Mouse (Mus musculus): Measurements from ENCODE around the gene Pkig.

The Pkig gene

GRCm38 (mm10) chr2:163708763-163709250, 50.6 kb downstream of the Pkig start:
- no peak for DNase-seq (ENCODE audit: low read depth in 1 of 2, low spot score in 2 of 2)

DNA sequence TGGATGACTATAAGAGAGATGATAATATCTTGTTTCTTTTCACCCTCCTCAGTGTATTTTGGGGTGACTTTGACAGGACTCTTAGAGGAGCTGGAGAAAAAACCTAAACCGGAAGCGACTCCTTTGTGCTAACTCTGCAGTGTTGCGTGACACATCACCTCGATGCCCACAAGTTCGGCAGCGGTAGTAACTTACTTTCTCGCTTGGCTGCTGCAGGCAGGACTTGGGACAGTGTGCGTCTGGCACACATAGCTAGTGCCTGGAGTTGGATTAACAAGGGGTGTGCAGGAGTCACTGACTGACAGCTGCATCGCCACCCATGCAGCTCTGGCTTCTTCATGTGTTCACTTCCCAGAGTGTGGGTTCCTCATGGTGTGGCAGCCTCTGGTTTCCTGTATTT, 51.8 kb downstream of the Pkig start:
- DNase-seq (ENCODE audit: low read depth in 1 of 2, low spot score in 2 of 2) = no peak

DNA sequence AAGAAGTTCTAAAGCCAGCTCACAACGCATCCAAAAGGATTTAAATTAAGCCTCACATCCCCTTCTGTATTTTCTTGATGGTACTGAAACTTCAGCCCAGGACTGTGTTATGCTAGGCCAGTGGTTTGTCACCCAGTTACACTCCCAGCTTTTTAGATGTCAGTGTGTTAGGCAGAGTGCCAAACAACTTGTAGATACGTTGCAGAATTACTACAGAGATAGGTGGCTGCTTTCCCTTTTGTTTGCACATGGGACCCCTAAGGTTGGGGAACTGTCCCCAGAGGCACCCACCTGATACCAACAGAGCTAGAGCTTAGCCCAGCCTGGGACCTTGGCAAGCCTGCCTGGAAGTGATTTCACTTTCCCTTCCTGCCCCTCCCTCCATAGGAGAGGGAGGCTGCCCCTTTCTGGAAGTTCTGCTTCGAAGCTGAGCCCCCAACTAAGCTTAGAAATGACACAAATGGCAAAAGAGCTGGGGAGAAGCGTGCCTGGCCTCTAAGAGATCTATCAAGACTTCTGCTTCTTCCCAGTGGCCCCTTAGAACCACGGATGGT, 52.5 kb downstream of the Pkig start:
- DNase-seq (ENCODE audit: low read depth in 1 of 2, low spot score in 2 of 2) = no peak

GRCm38 (mm10) chr2:163711368-163711868, 53.2 kb downstream of the Pkig start:
- no peak for DNase-seq (ENCODE audit: low read depth in 1 of 2, low spot score in 2 of 2)

- no peak for DNase-seq (ENCODE audit: low read depth in 1 of 2, low spot score in 2 of 2)
These were observed 54.3 kb downstream of the Pkig start for GRCm38 (mm10) chr2:163712473-163712872.

DNA sequence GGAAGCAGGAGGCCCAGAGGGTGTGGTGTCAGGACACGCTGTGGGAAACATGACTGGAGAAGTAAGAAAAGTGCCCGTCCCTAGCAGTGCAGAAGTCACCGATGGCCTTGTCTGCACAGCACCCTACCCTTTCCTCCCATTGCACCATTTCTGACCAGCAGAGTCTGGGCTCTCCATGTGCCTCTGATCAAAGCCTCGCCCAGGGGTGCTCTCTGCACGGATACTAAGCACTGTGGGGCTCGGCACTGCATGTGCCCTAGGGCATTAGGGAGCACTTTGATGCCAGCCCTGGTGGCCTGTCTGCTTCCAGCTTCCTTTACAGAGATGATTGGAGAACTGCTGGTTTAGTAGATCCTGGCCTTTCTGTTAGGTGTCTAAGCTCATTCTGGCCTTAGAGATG, 54.7 kb downstream of the Pkig start:
- DNase-seq (ENCODE audit: low read depth in 1 of 2, low spot score in 2 of 2) = no peak

DNA sequence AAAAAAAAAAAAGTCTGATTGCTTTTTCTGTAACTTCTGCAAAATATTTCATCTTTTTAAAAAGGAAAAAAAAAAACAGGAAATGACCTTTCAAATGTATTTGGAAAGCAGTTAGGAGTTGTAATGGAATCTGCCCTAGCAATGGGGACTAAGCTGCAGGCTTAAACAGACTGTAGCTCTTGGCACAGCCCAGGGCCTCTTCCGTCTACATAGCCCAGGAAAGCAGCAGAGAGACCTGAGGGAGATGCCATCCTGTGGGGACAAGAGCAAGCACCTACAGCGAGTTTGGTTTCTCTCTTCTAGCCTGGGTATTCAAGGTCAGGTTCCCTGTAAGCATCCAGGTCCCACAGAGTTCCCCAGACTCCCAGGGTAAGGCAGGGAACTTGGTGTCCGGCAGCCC, 55.2 kb downstream of the Pkig start:
- DNase-seq (ENCODE audit: low read depth in 1 of 2, low spot score in 2 of 2) = no peak

DNA sequence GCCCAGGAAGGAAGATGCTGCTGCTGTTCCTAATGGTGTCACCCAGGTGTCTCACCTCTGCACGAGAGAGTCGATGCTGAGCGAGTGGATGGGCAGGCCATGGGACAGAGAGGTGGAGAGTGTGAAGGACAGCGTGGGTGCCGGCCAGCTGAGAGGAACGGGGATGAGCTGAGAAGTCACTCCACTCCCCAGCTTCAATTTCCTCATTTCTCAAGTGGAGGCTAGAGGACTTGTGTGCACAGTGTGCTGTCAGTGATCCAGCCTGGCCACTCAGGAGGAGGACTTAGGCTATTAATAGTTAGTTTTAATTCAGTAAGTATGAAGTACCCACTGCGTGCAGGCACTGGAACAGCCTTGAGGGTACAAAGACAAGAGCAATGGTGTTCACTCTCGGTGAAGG, 58.3 kb downstream of the Pkig start:
- no peak for DNase-seq (ENCODE audit: low read depth in 1 of 2, low spot score in 2 of 2)

GRCm38 (mm10) chr2:163716853-163717252, 58.7 kb downstream of the Pkig start:
- no peak for DNase-seq (ENCODE audit: low read depth in 1 of 2, low spot score in 2 of 2)

DNA sequence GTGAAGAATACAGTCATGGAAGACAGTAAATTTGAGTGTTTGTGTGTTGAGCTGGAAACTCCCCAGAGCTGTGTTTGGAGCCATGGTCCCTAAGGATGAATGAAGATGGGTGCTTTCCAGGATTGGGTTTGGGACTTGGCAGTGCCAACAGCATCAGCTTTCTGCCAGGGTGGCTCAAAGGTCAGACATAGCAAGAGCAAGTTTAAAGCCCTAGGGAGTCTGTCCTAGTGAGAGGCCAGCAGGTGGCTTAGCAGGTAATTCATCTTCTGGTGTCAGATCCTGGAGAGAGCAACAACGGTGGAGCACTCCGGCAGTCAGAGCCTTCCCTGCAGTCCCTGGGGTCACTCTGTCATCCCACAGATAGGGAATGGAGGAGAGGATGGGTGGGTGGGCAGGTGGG, 60.3 kb downstream of the Pkig start:
- DNase-seq (ENCODE audit: low read depth in 1 of 2, low spot score in 2 of 2) = no peak

DNA sequence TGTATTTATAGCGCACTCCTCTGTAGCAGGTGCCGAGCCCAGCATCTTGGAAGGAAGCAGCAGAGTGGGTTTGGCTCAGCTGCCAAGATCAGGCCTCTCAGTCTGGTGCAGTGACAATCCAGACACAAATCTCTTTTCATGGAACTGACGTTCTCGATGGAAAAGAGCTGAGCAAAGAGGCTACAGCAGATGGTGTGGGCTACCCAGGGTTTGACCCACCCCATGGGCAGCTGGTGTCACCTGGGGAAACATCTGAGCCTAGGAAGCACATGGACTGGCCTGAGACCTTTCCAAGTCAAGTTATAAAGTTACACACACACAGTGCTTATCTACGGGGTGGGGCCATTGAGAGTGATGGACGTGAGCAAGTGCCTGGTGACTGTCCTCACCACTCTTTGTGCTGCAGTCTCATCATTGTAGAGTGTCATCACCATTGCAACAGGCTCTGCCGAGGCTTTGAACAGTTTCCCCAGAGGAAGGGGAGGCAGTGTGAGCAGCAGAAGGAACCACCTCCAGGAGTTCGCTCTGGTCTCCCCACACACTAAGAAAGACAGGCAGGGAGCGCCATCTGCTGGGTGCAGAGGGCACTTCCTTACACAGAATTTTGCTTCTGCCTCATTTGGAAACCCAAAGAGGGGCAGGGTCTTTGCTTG, 60.9 kb downstream of the Pkig start:
- peak; percentile 72 to 73 for DNase-seq (ENCODE audit: low read depth in 1 of 2, low spot score in 2 of 2)

GRCm38 (mm10) chr2:163719616-163720015, 61.4 kb downstream of the Pkig start:
- DNase-seq (ENCODE audit: low read depth in 1 of 2, low spot score in 2 of 2) = no peak

GRCm38 (mm10) chr2:163722550-163722949, 64.4 kb downstream of the Pkig start:
- no peak for DNase-seq (ENCODE audit: low read depth in 1 of 2, low spot score in 2 of 2)

DNA sequence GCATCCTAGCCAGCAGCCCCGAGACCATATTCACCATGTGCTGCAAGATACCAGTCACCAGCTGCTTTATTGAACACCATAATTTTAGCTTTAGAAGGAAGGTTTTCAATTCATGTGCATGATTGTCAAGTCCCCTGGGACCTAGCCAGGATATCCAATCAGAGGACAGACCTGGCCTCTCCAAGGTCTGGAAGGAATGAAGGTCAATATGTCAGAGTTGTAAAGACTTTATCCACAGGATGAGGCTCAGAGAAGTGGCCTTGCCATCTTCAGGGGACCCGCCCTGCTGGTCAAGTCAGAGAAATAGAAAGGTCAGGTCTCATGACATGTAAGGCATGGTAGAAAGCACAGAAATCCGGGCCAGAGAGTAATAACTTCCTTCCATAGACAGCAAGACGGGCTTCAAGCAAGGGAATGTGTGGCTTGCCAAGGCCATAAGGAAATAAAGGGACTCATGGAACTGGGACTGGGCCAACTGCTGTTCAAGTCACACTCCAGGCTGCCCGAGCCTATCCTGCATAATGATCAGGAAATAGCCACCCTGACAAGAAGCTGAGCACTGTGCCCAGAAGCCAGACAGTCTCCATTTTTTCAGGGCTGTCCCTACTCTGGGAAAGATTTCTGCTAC, 68.7 kb downstream of the Pkig start:
- DNase-seq (ENCODE audit: low read depth in 1 of 2, low spot score in 2 of 2) = no peak

DNA sequence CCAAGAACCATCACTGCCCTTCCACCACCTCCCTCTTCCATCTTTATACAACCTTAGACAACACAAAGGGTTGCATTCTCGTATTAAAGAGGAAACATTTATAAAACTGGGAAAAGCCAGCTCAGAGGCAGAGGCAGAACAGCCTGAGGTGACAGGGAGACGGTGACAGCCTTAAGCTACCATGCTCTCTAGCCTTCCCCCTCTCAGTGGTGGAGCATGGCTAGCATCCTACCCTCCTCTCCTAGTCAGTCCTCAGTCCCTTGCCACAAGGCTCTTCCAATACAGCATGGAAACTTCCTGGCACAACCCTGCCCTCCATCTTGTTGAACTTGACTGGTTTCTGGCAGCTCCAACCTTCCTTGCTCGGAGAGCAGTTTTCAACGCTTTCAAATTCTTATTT, 70.1 kb downstream of the Pkig start:
- DNase-seq (ENCODE audit: low read depth in 1 of 2, low spot score in 2 of 2) = no peak

DNA sequence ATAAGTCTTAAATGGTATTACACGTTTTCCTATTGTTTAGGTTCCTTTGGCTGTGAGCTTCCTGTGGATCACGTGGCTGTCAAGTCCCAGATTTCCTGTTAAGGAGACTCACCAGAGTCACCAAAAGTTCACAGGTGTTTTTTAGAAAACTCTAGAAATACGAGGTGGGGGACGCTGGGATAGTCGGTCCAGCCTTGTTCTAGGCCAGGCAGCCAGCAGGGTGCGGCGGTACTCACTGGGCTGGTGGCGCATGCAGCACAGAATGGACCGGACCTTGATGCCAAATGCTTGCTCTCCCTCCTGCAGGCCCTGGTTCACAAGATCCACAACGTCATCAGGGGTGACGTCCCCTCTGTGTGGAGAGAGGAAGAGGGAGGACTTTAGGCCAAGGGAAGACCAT, 73.8 kb downstream of the Pkig start:
- no peak for DNase-seq (ENCODE audit: low read depth in 1 of 2, low spot score in 2 of 2)

DNA sequence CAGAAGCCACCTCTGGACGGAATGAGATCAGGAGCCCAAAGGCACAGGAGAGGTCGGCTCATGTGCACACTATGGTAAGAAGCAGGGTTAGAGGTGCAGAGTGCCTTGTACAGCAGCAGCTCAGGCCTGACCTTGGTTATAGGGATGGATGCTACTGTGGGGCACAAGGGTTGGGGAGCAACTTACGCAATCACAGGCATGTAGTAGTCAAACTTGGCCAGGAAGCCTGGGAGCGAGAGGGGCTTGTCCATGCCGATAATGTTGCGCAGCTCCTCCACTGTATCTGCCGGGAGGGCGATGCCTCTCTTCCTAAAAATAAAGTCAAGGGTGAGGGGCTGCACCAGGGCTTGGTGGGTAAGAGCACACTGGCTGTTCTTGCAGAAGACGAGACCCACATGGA, 77.0 kb downstream of the Pkig start:
- no peak for DNase-seq (ENCODE audit: low read depth in 1 of 2, low spot score in 2 of 2)

DNA sequence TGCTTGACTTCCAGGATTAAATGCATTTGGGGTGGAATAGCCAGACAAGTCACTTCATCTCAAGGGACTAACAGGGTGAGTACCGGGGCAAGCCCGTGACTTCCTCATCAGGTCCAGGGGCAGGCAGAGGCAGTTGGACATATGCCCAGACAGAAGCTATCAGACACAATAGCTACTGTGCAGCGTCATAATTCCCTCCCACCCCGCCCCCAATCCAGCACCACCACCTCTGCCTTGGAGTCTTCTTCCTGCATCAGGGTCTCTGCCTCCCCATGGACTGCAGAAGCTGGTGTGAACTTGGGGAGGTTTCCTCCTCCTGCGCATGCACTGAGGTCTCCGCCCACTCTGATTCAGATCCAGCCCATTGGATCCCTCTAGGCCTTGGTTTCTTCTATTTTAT, 77.8 kb downstream of the Pkig start:
- no peak for DNase-seq (ENCODE audit: low read depth in 1 of 2, low spot score in 2 of 2)

- no peak for DNase-seq (ENCODE audit: low read depth in 1 of 2, low spot score in 2 of 2)
These were observed 84.5 kb downstream of the Pkig start for GRCm38 (mm10) chr2:163742656-163743055.

GRCm38 (mm10) chr2:163743357-163743756, 85.2 kb downstream of the Pkig start:
- DNase-seq (ENCODE audit: low read depth in 1 of 2, low spot score in 2 of 2) = no peak

- no peak for DNase-seq (ENCODE audit: low read depth in 1 of 2, low spot score in 2 of 2)
These were observed 86.8 kb downstream of the Pkig start for GRCm38 (mm10) chr2:163744801-163745570.

Data from monocyte, adult 2 months (primary cell).